Mouse (Mus musculus): ENCODE data around the gene P2ry6. TPM values are rescaled to one million over a fixed set of nuclear protein-coding genes. Genes with fewer than 3 reads are reported as not detected.
A peak's percentile ranks its signal among the peaks of the same experiment; 100 is the strongest.

P2ry6 gene
- polyA plus RNA-seq, 1 experiment: 59.1 TPM

DNA sequence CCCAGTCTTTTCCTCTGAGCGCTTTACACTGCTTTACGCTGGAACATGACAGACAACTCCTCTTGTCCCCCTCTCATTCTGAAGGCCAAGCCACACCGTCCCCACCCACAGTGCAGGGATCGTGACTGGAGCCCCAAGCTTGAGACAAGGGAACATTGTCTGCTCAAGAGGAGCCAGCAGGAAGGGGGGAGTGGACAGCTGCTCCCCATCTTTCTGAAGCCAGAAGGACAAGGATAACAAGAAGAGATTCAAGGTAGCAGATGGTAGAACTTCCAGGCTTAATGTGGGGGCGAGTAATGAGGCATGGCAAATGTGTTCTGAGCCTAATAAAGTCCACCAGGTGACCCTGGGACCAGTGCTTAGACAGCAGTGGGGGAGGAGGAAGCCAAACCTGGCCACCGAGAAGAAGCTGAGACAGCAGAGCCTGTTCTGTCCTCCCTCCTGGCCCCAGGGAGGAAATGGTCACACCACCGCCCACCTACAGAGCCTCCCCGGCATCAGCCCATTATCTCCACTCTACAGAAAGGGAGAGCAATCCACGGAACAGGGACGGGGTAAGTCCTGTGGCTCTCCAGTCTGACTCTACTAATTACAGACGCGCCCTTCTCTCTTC is 48.0 kb downstream of the P2ry6 start:
- TF ChIP-seq CTCF (IDR thresholded peaks at IDR 0.05; ENCODE audit: insufficient read depth, low read length) (no peak), POLR2A (IDR thresholded peaks at IDR 0.05; ENCODE audit: borderline replicate concordance, extremely low read depth, low read depth, low read length) (no peak)
- 32% methylated on average over 12 of the region's 12 CpGs for WGBS
- H3K4me1 ChIP-seq (ENCODE audit: control insufficient read depth, insufficient read depth, low read length): 0 out of 2 replicates have a peak, but pooled peaks cover 11% of the 10 kb centered on the region

DNA sequence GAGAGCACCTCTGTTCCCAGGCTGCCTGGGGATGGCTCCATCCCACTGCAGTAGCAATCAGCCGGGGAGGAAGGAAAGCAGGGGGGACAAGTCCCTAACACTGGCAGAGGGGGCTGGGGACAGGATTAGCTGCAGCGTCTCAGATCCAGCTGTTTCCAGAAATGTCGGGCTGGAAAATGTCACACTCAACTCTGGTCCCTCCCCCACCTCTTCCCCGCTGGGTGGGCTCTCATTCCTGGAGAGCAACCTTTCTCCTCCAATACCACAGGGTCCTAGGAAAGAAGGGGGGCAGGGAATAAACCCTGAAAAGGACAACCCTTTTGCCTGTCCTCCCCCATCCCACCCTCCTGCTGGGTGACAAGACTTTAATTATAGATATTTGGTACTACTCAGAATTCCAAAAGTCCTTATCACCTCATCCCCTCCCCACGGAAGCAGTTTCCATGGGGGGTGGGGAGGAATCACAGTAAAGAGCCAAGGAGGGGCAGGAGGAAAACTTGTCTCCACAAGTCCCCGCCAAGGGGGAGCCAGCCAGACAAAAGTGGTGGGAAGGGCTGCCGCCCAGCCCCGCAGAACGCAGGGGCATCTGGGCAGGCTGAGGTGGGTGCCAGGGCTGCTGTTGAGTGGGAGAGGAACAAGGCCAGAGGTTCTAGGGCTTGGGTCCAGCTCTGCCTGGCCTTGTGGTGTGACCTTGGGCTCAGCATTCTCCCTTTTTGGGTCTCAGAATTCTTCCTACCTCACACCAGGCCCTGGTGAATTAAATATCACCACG is 49.6 kb downstream of the P2ry6 start:
- 0 out of 2 replicates have a peak, but pooled peaks cover 5% of the 10 kb centered on the region for H3K4me1 ChIP-seq (ENCODE audit: control insufficient read depth, insufficient read depth, low read length)
- H3K4me3 ChIP-seq (replicated peaks; ENCODE audit: extremely low read depth, low read depth, low read length): no peak overlapping the region
- TF ChIP-seq CTCF (IDR thresholded peaks at IDR 0.05; ENCODE audit: insufficient read depth, low read length) (no peak), POLR2A (IDR thresholded peaks at IDR 0.05; ENCODE audit: borderline replicate concordance, extremely low read depth, low read depth, low read length) (no peak)
- no peak for DNase-seq
- 52% methylated on average over 10 of the region's 10 CpGs for WGBS

More for the DNA sequence above, 48.0 kb downstream of the P2ry6 start:
- DNase-seq: no peak
- peak overlapping the region; percentile 25 for H3K4me3 ChIP-seq (replicated peaks; ENCODE audit: extremely low read depth, low read depth, low read length)

- TF ChIP-seq POLR2A (IDR thresholded peaks at IDR 0.05; ENCODE audit: borderline replicate concordance, extremely low read depth, low read depth, low read length) (no peak), CTCF (IDR thresholded peaks at IDR 0.05; ENCODE audit: insufficient read depth, low read length) (no peak)
- no peak overlapping the region for H3K4me3 ChIP-seq (replicated peaks; ENCODE audit: extremely low read depth, low read depth, low read length)
- H3K4me1 ChIP-seq (ENCODE audit: control insufficient read depth, insufficient read depth, low read length): 0 out of 2 replicates have a peak, but pooled peaks cover 4% of the 10 kb centered on the region
- no peak for DNase-seq
- 71% methylated on average over 5 of the region's 5 CpGs for WGBS
Measured at GRCm38 (mm10) chr7:100924200-100924599, 50.2 kb downstream of the P2ry6 start.

- Histone ChIP-seq H3K4me1 (ENCODE audit: control insufficient read depth, insufficient read depth, low read length) (peaks cover 5% of the 10 kb centered on the region; the same call in 1 of the 2 replicates), H3K4me3 (replicated peaks; ENCODE audit: extremely low read depth, low read depth, low read length) (no peak overlapping the region)
- no peak for TF ChIP-seq CTCF (IDR thresholded peaks at IDR 0.05; ENCODE audit: insufficient read depth, low read length)
- no peak for TF ChIP-seq POLR2A (IDR thresholded peaks at IDR 0.05; ENCODE audit: borderline replicate concordance, extremely low read depth, low read depth, low read length)
- WGBS: 69% methylated on average over 4 of the region's 4 CpGs
- no peak for DNase-seq
Measured at GRCm38 (mm10) chr7:100922907-100923306, 51.5 kb downstream of the P2ry6 start.

DNA sequence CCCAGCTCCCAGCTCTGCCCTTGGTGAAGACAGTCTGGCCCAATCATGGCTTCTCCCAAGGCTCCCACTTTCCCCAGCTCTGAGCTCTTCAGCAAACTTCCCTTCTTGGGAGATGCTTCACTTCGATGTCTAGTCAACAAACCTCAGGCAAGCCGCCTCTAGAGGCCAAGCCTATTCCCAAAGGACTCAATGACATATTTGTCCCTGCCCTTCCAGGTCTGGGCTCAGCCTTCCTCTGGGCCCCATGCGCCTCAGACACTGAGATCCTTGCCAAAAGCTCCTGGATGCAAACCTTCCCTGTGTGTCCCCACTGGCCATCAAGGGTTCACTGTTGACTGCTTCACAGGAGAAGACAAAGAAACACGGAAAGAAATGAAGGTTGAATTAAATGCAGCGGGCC is 53.2 kb downstream of the P2ry6 start:
- no peak overlapping the region for H3K4me3 ChIP-seq (replicated peaks; ENCODE audit: extremely low read depth, low read depth, low read length)
- 63% methylated on average over 5 of the region's 5 CpGs for WGBS
- TF ChIP-seq POLR2A (IDR thresholded peaks at IDR 0.05; ENCODE audit: borderline replicate concordance, extremely low read depth, low read depth, low read length) (no peak), CTCF (IDR thresholded peaks at IDR 0.05; ENCODE audit: insufficient read depth, low read length) (no peak)
- DNase-seq: no peak
- peaks cover 2% of the 10 kb centered on the region; the same call in 1 of the 2 replicates for H3K4me1 ChIP-seq (ENCODE audit: control insufficient read depth, insufficient read depth, low read length)

DNA sequence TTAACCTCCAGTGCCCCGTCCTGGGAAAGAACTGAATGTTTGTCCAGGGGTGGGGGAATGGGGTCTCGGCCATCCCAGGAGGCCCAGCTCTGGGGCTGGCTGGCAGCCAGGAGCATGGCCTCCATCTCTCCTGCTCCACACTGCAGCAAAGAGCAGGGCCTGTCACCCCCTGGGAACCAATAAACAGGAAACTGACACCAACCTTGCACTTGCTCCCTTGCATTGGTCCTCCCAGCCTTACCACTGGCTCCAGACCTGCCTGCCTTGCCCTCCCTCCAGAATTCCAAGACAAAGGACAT is 54.7 kb downstream of the P2ry6 start:
- Histone ChIP-seq H3K4me3 (replicated peaks; ENCODE audit: extremely low read depth, low read depth, low read length) (no peak overlapping the region), H3K4me1 (ENCODE audit: control insufficient read depth, insufficient read depth, low read length) (peaks cover 2% of the 10 kb centered on the region; the same call in 1 of the 2 replicates)
- TF ChIP-seq CTCF (IDR thresholded peaks at IDR 0.05; ENCODE audit: insufficient read depth, low read length) (no peak), POLR2A (IDR thresholded peaks at IDR 0.05; ENCODE audit: borderline replicate concordance, extremely low read depth, low read depth, low read length) (no peak)
- 32% methylated on average over 2 of the region's 2 CpGs for WGBS
- DNase-seq: no peak

GRCm38 (mm10) chr7:100919006-100919808 is 55.2 kb downstream of the P2ry6 start:
- 54% methylated on average over 7 of the region's 7 CpGs for WGBS
- no peak for TF ChIP-seq POLR2A (IDR thresholded peaks at IDR 0.05; ENCODE audit: borderline replicate concordance, extremely low read depth, low read depth, low read length)
- TF ChIP-seq CTCF (IDR thresholded peaks at IDR 0.05; ENCODE audit: insufficient read depth, low read length): no peak
- no peak for DNase-seq
- Histone ChIP-seq H3K4me1 (ENCODE audit: control insufficient read depth, insufficient read depth, low read length) (peaks cover 2% of the 10 kb centered on the region; the same call in 1 of the 2 replicates), H3K4me3 (replicated peaks; ENCODE audit: extremely low read depth, low read depth, low read length) (no peak overlapping the region)

GRCm38 (mm10) chr7:100918176-100918575 is 56.3 kb downstream of the P2ry6 start:
- DNase-seq: no peak
- peaks cover 2% of the 10 kb centered on the region; the same call in 1 of the 2 replicates for H3K4me1 ChIP-seq (ENCODE audit: control insufficient read depth, insufficient read depth, low read length)
- H3K4me3 ChIP-seq (replicated peaks; ENCODE audit: extremely low read depth, low read depth, low read length): no peak overlapping the region
- TF ChIP-seq CTCF (IDR thresholded peaks at IDR 0.05; ENCODE audit: insufficient read depth, low read length) (no peak), POLR2A (IDR thresholded peaks at IDR 0.05; ENCODE audit: borderline replicate concordance, extremely low read depth, low read depth, low read length) (peak; percentile 22; the same call in 1 of the 2 replicates)
- WGBS: 39% methylated on average over 9 of the region's 9 CpGs

- Histone ChIP-seq H3K4me3 (replicated peaks; ENCODE audit: extremely low read depth, low read depth, low read length) (no peak overlapping the region), H3K4me1 (ENCODE audit: control insufficient read depth, insufficient read depth, low read length) (peaks cover 2% of the 10 kb centered on the region; the same call in 1 of the 2 replicates)
- 63% methylated on average over 6 of the region's 6 CpGs for WGBS
- no peak for TF ChIP-seq CTCF (IDR thresholded peaks at IDR 0.05; ENCODE audit: insufficient read depth, low read length)
- TF ChIP-seq POLR2A (IDR thresholded peaks at IDR 0.05; ENCODE audit: borderline replicate concordance, extremely low read depth, low read depth, low read length): no peak
- DNase-seq: no peak
Measured at GRCm38 (mm10) chr7:100917751-100918150, 56.7 kb downstream of the P2ry6 start.
